Mouse (Mus musculus) olfactory bulb, adult 2 months (tissue): Measurements from ENCODE around the gene Eddm3b. TPM values are rescaled to one million over a fixed set of nuclear protein-coding genes. Genes with fewer than 3 reads are reported as not detected.

Source experiments
- H3K27ac ChIP-seq: fragments of 200-500 bp; 2 replicates; pipeline ENCODE4 v1.5.1; 2012; ENCODE audit warnings: low read depth, low read length; ENCODE audit not compliant: insufficient read depth
- H3K4me1 ChIP-seq: fragments of 200-500 bp; 2 replicates; pipeline ENCODE4 v1.6.1; 2012; ENCODE audit warnings: low read length; ENCODE audit not compliant: control insufficient read depth, insufficient read depth
- H3K4me3 ChIP-seq: fragments of 200-500 bp; 2 replicates; pipeline ENCODE4 v1.5.1; 2012; ENCODE audit warnings: mild to moderate bottlenecking, low read depth, low read length, moderate library complexity; ENCODE audit not compliant: insufficient read depth
- CTCF ChIP-seq: fragments of 200-500 bp; IDR thresholded peaks from 2 replicates; pipeline ENCODE4 v1.5.1; 2012; ENCODE audit warnings: low read depth, mild to moderate bottlenecking, low read length, moderate library complexity; ENCODE audit not compliant: insufficient read depth
- POLR2A ChIP-seq: fragments of 200-500 bp; IDR thresholded peaks from 2 replicates; pipeline ENCODE4 v1.6.1; 2012; ENCODE audit warnings: mild to moderate bottlenecking, low read depth, low read length, moderate library complexity; ENCODE audit not compliant: insufficient read depth
- WGBS: fragments of 180-500 bp; shearing (Covaris S2); methylation state at CpG from one replicate; pipeline ENCODE4 v1.1.7; 2018; 5-methylcytosine and 5-hydroxymethylcytosine counted together
- polyA plus RNA-seq: library from polyadenylated mRNA; stranded (reverse); fragments of >200 nt; gene quantifications from 2 replicates; pipeline ENCODE4 v1.2.4, GENCODE M21; 2012; ENCODE audit warnings: low replicate concordance; ENCODE audit not compliant: missing spikeins, insufficient read depth, insufficient read length

The Eddm3b gene
- polyA plus RNA-seq, 1 experiment = not detected

GRCm38 (mm10) chr14:51131086-51131815, 17.0 kb downstream of the Eddm3b start:
- no peaks in the 10 kb centered on the region for H3K4me1 ChIP-seq
- no peak overlapping the region for H3K27ac ChIP-seq
- WGBS = 76% methylated on average over 7 of the region's 7 CpGs
- TF ChIP-seq CTCF (no peak), POLR2A (no peak)
- no peak overlapping the region for H3K4me3 ChIP-seq

GRCm38 (mm10) chr14:51132372-51132771, 18.1 kb downstream of the Eddm3b start:
- 87% methylated on average over 4 of the region's 4 CpGs for WGBS
- Histone ChIP-seq H3K4me1 (no peaks in the 10 kb centered on the region), H3K4me3 (no peak overlapping the region), H3K27ac (no peak overlapping the region)
- no peak for TF ChIP-seq POLR2A
- no peak for TF ChIP-seq CTCF

- 71% methylated on average over 2 of the region's 2 CpGs for WGBS
- Histone ChIP-seq H3K4me1 (no peaks in the 10 kb centered on the region), H3K4me3 (no peak overlapping the region), H3K27ac (no peak overlapping the region)
- TF ChIP-seq CTCF (no peak), POLR2A (no peak)
Measured at GRCm38 (mm10) chr14:51140342-51140741, 26.1 kb downstream of the Eddm3b start.

- Histone ChIP-seq H3K4me3 (no peak overlapping the region), H3K4me1 (no peaks in the 10 kb centered on the region), H3K27ac (no peak overlapping the region)
- WGBS = 91% methylated on average over 4 of the region's 4 CpGs
- TF ChIP-seq CTCF (no peak), POLR2A (no peak)
Measured at GRCm38 (mm10) chr14:51142119-51142518, 27.9 kb downstream of the Eddm3b start.

GRCm38 (mm10) chr14:51142568-51142967, 28.3 kb downstream of the Eddm3b start:
- Histone ChIP-seq H3K4me3 (no peak overlapping the region), H3K4me1 (no peaks in the 10 kb centered on the region), H3K27ac (no peak overlapping the region)
- WGBS = 70% methylated on average over 3 of the region's 3 CpGs
- TF ChIP-seq POLR2A (no peak), CTCF (no peak)

- H3K4me1 ChIP-seq = no peaks in the 10 kb centered on the region
- TF ChIP-seq POLR2A = no peak
- TF ChIP-seq CTCF = no peak
- no peak overlapping the region for H3K27ac ChIP-seq
- H3K4me3 ChIP-seq = no peak overlapping the region
- WGBS = 21% methylated on average over 4 of the region's 4 CpGs
Measured at GRCm38 (mm10) chr14:51143287-51143686, 29.1 kb downstream of the Eddm3b start.

GRCm38 (mm10) chr14:51143937-51144336, 29.7 kb downstream of the Eddm3b start:
- Histone ChIP-seq H3K4me1 (no peaks in the 10 kb centered on the region), H3K4me3 (no peak overlapping the region), H3K27ac (no peak overlapping the region)
- no peak for TF ChIP-seq POLR2A
- no peak for TF ChIP-seq CTCF
- WGBS = 74% methylated on average over 2 of the region's 2 CpGs

GRCm38 (mm10) chr14:51144451-51144850, 30.2 kb downstream of the Eddm3b start:
- no peak overlapping the region for H3K4me3 ChIP-seq
- H3K27ac ChIP-seq = no peak overlapping the region
- 96% methylated on average over 4 of the region's 4 CpGs for WGBS
- H3K4me1 ChIP-seq = no peaks in the 10 kb centered on the region
- TF ChIP-seq CTCF (no peak), POLR2A (no peak)

GRCm38 (mm10) chr14:51145521-51145920, 31.3 kb downstream of the Eddm3b start:
- 93% methylated on average over 6 of the region's 6 CpGs for WGBS
- no peak overlapping the region for H3K4me3 ChIP-seq
- TF ChIP-seq POLR2A = no peak
- no peak for TF ChIP-seq CTCF
- H3K27ac ChIP-seq = no peak overlapping the region
- no peaks in the 10 kb centered on the region for H3K4me1 ChIP-seq
